Comparison of ENCODE assay signal across 23 mouse cellular contexts in the genomic region with DNA sequence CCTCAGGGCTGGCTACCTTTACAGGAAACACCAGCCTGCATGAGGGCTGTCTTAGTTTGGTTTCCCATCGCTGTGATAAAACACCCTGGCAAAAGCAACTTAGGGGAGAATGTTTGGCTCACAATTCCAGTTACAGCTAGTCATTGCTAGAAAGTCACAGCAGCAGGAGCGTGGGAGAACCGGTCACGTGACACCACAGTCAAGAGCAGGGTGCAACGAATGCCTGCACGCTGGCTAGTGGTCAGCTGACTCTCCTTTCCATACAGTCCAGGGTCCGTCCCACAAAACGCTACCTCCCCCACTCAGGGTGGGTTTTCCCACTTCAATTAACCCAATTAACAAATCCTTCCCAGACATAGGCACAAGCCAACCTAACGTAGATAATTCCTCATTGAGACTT. TPM values are rescaled to one million over a fixed set of nuclear protein-coding genes. Genes with fewer than 3 reads are reported as not detected.
DNase-seq lines count a peak whose midpoint lies in the region; ATAC-seq and TF ChIP-seq lines count a peak whose summit lies in the region.
"Had no signal": no experiment of that assay in that cellular context is flagged by ENCODE, and none has a peak within 500 bp of the region (broad histone marks: within the 10 kb centered on the region; RNA-seq: fewer than 3 reads in every experiment).

No protein-coding gene starts in this region.

- 40% methylated on average over 9 of the region's 9 CpGs for WGBS in hindbrain, postnatal 0 days

- TF ChIP-seq RAD21 in CH12.LX (IDR thresholded peaks at IDR 0.05; ENCODE audit: low read depth, low read length): no peak

- no peak overlapping the region for H3K4me3 ChIP-seq in CH12.LX (replicated peaks in 1 of 3; ENCODE audit: low read depth in 2 of 3, low read length in 2 of 3, poor library complexity in 1 of 3)
- no peak overlapping the region for H3K4me3 ChIP-seq in hindbrain, postnatal 0 days (ENCODE audit: low read length)
- no peak overlapping the region for H3K4me3 ChIP-seq in gastrocnemius, adult 2 months
- H3K4me3 ChIP-seq: embryonic facial prominence, embryonic 13.5 days; layer of hippocampus, adult 2 months; liver, embryonic 13.5 days; stomach, embryonic 15.5 days had no signal

- dilution Hi-C loops in CH12.LX (cut with MboI; ENCODE audit: extremely low pct_ligation_motif_present, extremely low pct_unique_long_range_greater_than_20kb, low sequenced_read_pairs): no loop called here

- ATAC-seq in hindbrain, postnatal 0 days: peak; percentile 64
- ATAC-seq in CD4-positive, CD25-positive, alpha-beta regulatory T cell, adult 4 months: no peak

- H3K79me2 ChIP-seq in CH12.LX (replicated peaks; ENCODE audit: control insufficient read depth, extremely low read depth, insufficient read depth, poor library complexity, severe bottlenecking): no peaks in the 10 kb centered on the region

- DNase-seq in layer of hippocampus, postnatal 36 days: peak; percentile 30 to 35
- DNase-seq in layer of hippocampus, adult 9-10 months (ENCODE audit: low spot score): no peak
- no peak for DNase-seq in CH12.LX (ENCODE audit: extremely low read depth)
- DNase-seq in brain, adult 2 months (ENCODE audit: low read depth, low spot score): peak; percentile 51
- peak; percentile 37 for DNase-seq in hindbrain, postnatal 0 days (ENCODE audit: low spot score)
- no peak for DNase-seq in gastrocnemius, adult 2 months
- DNase-seq in lung, postnatal 36 days: no peak
- DNase-seq: adrenal gland, postnatal 14 days; cerebellum, postnatal 25 days; gastrocnemius, postnatal 10 days; heart, postnatal 10 days; liver, embryonic 13.5 days; spleen, adult 18-20 months; thymus, postnatal 14 days had no signal

- H3K9ac ChIP-seq in CH12.LX (ENCODE audit: insufficient read depth, low read depth): no peak overlapping the region
- H3K9ac ChIP-seq in hindbrain, postnatal 0 days (replicated peaks; ENCODE audit: low read length): no peak overlapping the region
- H3K9ac ChIP-seq: embryonic facial prominence, embryonic 13.5 days; liver, embryonic 13.5 days; stomach, embryonic 15.5 days had no signal

- H3K36me3 ChIP-seq in CH12.LX (replicated peaks in 1 of 2; ENCODE audit: control insufficient read depth in 1 of 2, insufficient read depth in 1 of 2, low read length in 1 of 2): no peaks in the 10 kb centered on the region
- H3K36me3 ChIP-seq in hindbrain, postnatal 0 days (ENCODE audit: insufficient read depth, low read length): no peaks in the 10 kb centered on the region
- H3K36me3 ChIP-seq: embryonic facial prominence, embryonic 13.5 days; liver, embryonic 13.5 days; stomach, embryonic 15.5 days had no signal

- H3K4me1 ChIP-seq in CH12.LX (ENCODE audit: control insufficient read depth in 1 of 2, insufficient read depth in 2 of 2): peaks cover 0 to 6% of the 10 kb centered on the region in 2 experiments; a peak in 2 of 4 replicates
- peaks cover 25% of the 10 kb centered on the region for H3K4me1 ChIP-seq in hindbrain, postnatal 0 days (ENCODE audit: insufficient read depth, low read length)
- H3K4me1 ChIP-seq: liver, embryonic 13.5 days had no signal

- H3K27me3 ChIP-seq in CH12.LX (replicated peaks): peaks cover 48% of the 10 kb centered on the region
- no peaks in the 10 kb centered on the region for H3K27me3 ChIP-seq in hindbrain, postnatal 0 days (ENCODE audit: insufficient read depth, low read length)
- H3K27me3 ChIP-seq: embryonic facial prominence, embryonic 13.5 days; stomach, embryonic 15.5 days had no signal

- H3K4me2 ChIP-seq in CH12.LX (ENCODE audit: insufficient read depth, low read depth, poor library complexity, severe bottlenecking): no peak overlapping the region
- H3K4me2 ChIP-seq in hindbrain, postnatal 0 days (ENCODE audit: low read depth, low read length): no peak overlapping the region
- H3K4me2 ChIP-seq: embryonic facial prominence, embryonic 13.5 days; liver, embryonic 13.5 days; stomach, embryonic 15.5 days had no signal

- intact Hi-C loops in gastrocnemius, adult 2 months (cut with DNase I): no loop called here

- H3K27ac ChIP-seq in CH12.LX (ENCODE audit: insufficient read depth, low read depth): no peak overlapping the region
- H3K27ac ChIP-seq in hindbrain, postnatal 0 days: peak overlapping the region; percentile 64; the same call in 1 of the 2 replicates
- H3K27ac ChIP-seq in gastrocnemius, adult 2 months: no peak overlapping the region
- H3K27ac ChIP-seq: embryonic facial prominence, embryonic 13.5 days; kidney, postnatal 0 days; layer of hippocampus, adult 2 months; liver, embryonic 13.5 days; stomach, embryonic 15.5 days had no signal

- no peak for TF ChIP-seq POLR2A in CH12.LX (IDR thresholded peaks at IDR 0.05; ENCODE audit: low read depth, low read length)

- in situ Hi-C loops in CH12.LX (cut with MboI; ENCODE audit: low pct_ligation_motif_present, low pct_unique_long_range_greater_than_20kb, low sequenced_read_pairs): no loop called here

- no peaks in the 10 kb centered on the region for H3K9me3 ChIP-seq in CH12.LX (replicated peaks; ENCODE audit: low read length)
- no peaks in the 10 kb centered on the region for H3K9me3 ChIP-seq in hindbrain, postnatal 0 days (ENCODE audit: low read length)
- H3K9me3 ChIP-seq: embryonic facial prominence, embryonic 13.5 days; liver, embryonic 13.5 days; stomach, embryonic 15.5 days had no signal

- no peak for TF ChIP-seq EP300 in CH12.LX (IDR thresholded peaks at IDR 0.05; ENCODE audit: low read length)

- no peak for TF ChIP-seq CTCF in CH12.LX (conservative IDR thresholded peaks at IDR 0.05 in 1 of 2, IDR thresholded peaks at IDR 0.05 in 1 of 2; ENCODE audit: low read depth in 2 of 2, low read length in 2 of 2)
- TF ChIP-seq CTCF in hindbrain, postnatal 0 days (IDR thresholded peaks at IDR 0.05; ENCODE audit: low read depth): no peak
- no peak for TF ChIP-seq CTCF in gastrocnemius, adult 2 months (IDR thresholded peaks at IDR 0.05)

TF ChIP-seq in CH12.LX, 34 proteins besides CTCF, POLR2A, EP300 and RAD21:
- peak; percentile 45 for TF ChIP-seq USF2 (conservative IDR thresholded peaks at IDR 0.05; ENCODE audit: low read depth, low read length)
- TF ChIP-seq USF1 (IDR thresholded peaks at IDR 0.05; ENCODE audit: low read depth, low read length): peak; percentile 54; the same call in 1 of the 2 replicates
- no peak for TF ChIP-seq ZMIZ1 (IDR thresholded peaks at IDR 0.05; ENCODE audit: low read depth, low read length)
- 0 out of 2 replicates have a peak, but pooled peaks have one; percentile 29 for TF ChIP-seq BHLHE40 (IDR thresholded peaks at IDR 0.05; ENCODE audit: low read depth, low read length)
TF ChIP-seq in CH12.LX: peak in this region for 3.

RNA-seq across cellular contexts. Expression of gene Cacng4, which starts 34.8 kb away (rescaled TPM):
- 10 to 100 TPM; 23.6 to 26.7 TPM for total RNA-seq in layer of hippocampus, postnatal 36 days (2021)
- not detected in 2 replicates for total RNA-seq in CH12.LX (2012; rRNA removed)
- total RNA-seq in CH12.LX (2014; rRNA removed): not detected in 2 replicates
- not detected in 2 replicates for polyA plus RNA-seq in CH12.LX (2012; ENCODE audit: insufficient read length, low read depth)
- 79.8 and 88.4 TPM in 2 replicates for total RNA-seq in hindbrain, postnatal 0 days (2014; rRNA removed)
- 43.8 and 46.4 TPM in 2 replicates for polyA plus RNA-seq in hindbrain, postnatal 0 days (2015; fragmentation: Nextera tagmentation; extraction: Ambion mirVana)
- not detected for total RNA-seq in gastrocnemius, adult 2 months (2021)
- not detected for polyA plus RNA-seq in CD4-positive, CD25-positive, alpha-beta regulatory T cell, adult 4 months (2017; shearing (Covaris generic))
- total RNA-seq: heart, adult 8-10 months; megakaryocyte-erythroid progenitor cell, adult 5-6 weeks had no signal

RNA-seq across cellular contexts. Expression of gene Cacng1, which starts 43.2 kb away (rescaled TPM):
- not detected for total RNA-seq in layer of hippocampus, postnatal 36 days (2021)
- total RNA-seq in CH12.LX (2012; rRNA removed) (not detected in 2 replicates), CH12.LX (2014; rRNA removed) (not detected in 2 replicates)
- not detected in 2 replicates for polyA plus RNA-seq in CH12.LX (2012; ENCODE audit: insufficient read length, low read depth)
- total RNA-seq in hindbrain, postnatal 0 days (2014; rRNA removed): 0.89 and 1.1 TPM in 2 replicates
- 0.66 and 0.68 TPM in 2 replicates for polyA plus RNA-seq in hindbrain, postnatal 0 days (2015; fragmentation: Nextera tagmentation; extraction: Ambion mirVana)
- total RNA-seq in gastrocnemius, adult 2 months (2021): 100 to 1,000 TPM; 200 to 381 TPM
- not detected for polyA plus RNA-seq in CD4-positive, CD25-positive, alpha-beta regulatory T cell, adult 4 months (2017; shearing (Covaris generic))
- total RNA-seq: heart, postnatal 10 days; layer of hippocampus, adult 2 months; left cerebral cortex, postnatal 14 days; megakaryocyte-erythroid progenitor cell, adult 5-6 weeks had no signal
- polyA plus RNA-seq: intestine, embryonic 14.5 days had no signal

Comparison
In these comparisons a context has a peak if more than half of its experiments do, and no peak if none do; other contexts are left out.
1. DNase-seq: peak in layer of hippocampus, postnatal 36 days (2 of 2), brain, adult 2 months (single experiment) and hindbrain, postnatal 0 days (single experiment); none in layer of hippocampus, adult 9-10 months (single experiment), CH12.LX (single experiment), gastrocnemius, adult 2 months (single experiment) and lung, postnatal 36 days (single experiment).
2. RNA of gene Cacng4, which starts 34.8 kb away (total RNA-seq): 79.8 to 88.4 TPM in hindbrain, postnatal 0 days and 23.6 to 26.7 TPM in layer of hippocampus, postnatal 36 days; not detected in CH12.LX and not detected in gastrocnemius, adult 2 months; every median in the first group is over 10 times any median in the second.
3. RNA of gene Cacng1, which starts 43.2 kb away (total RNA-seq): 200 to 381 TPM in gastrocnemius, adult 2 months; 0.89 to 1.1 TPM in hindbrain, postnatal 0 days, not detected in layer of hippocampus, postnatal 36 days and not detected in CH12.LX; every median in the first group is over 10 times any median in the second.